Mouse (Mus musculus) neural tube, embryonic 14.5 days (tissue): Measurements from ENCODE around the gene Prss21. TPM values are rescaled to one million over a fixed set of nuclear protein-coding genes. Genes with fewer than 3 reads are reported as not detected.
"Not testable (repeated sequence)": the region's sequence is repeated elsewhere in the genome, so short reads cannot be mapped to it uniquely, and the experiment has no call there.

Source experiments
- ATAC-seq: fragments of 200-750 bp; cut with Nextera tagmentation; 2 replicates; pipeline ENCODE4 v1.8.0; 2017; ENCODE audit warnings: low read depth, mild to moderate bottlenecking, moderate TSS enrichment, moderate library complexity
- H3K27ac ChIP-seq: fragments of 300-500 bp; sonication (generic); 2 replicates; pipeline ENCODE4 v1.5.1; 2014; ENCODE audit warnings: low read depth, mild to moderate bottlenecking, control low read depth, low read length, moderate library complexity, mixed read lengths
- H3K27me3 ChIP-seq: fragments of 300-500 bp; sonication (generic); 2 replicates; pipeline ENCODE4 v1.6.1; 2014; ENCODE audit warnings: low read length; ENCODE audit not compliant: control insufficient read depth, insufficient read depth
- H3K36me3 ChIP-seq: fragments of 300-500 bp; sonication (generic); 2 replicates; pipeline ENCODE4 v1.6.1; 2014; ENCODE audit warnings: low read length, mixed read lengths; ENCODE audit not compliant: control insufficient read depth, insufficient read depth
- H3K4me1 ChIP-seq: fragments of 300-500 bp; sonication (generic); 2 replicates; pipeline ENCODE4 v1.6.1; 2014; ENCODE audit warnings: low read length; ENCODE audit not compliant: control insufficient read depth, insufficient read depth
- H3K4me2 ChIP-seq: fragments of 300-500 bp; sonication (generic); 2 replicates; pipeline ENCODE4 v1.6.1; 2014; ENCODE audit warnings: mild to moderate bottlenecking, low read depth, low read length, control low read depth
- H3K4me3 ChIP-seq: fragments of 300-500 bp; sonication (generic); 2 replicates; pipeline ENCODE4 v1.5.1; 2014; ENCODE audit warnings: low read depth, low read length, control low read depth, mixed read lengths
- H3K9ac ChIP-seq: fragments of 300-500 bp; sonication (generic); replicated peaks from 2 replicates; pipeline ENCODE4 v1.6.1; 2014; ENCODE audit warnings: low read depth, mild to moderate bottlenecking, control low read depth, low read length, mixed read lengths
- H3K9me3 ChIP-seq: fragments of 300-500 bp; sonication (generic); 2 replicates; pipeline ENCODE4 v1.6.1; 2016; ENCODE audit warnings: low read length; ENCODE audit not compliant: control insufficient read depth
- WGBS: fragments of 180-500 bp; shearing (Covaris S2); extraction: QIAGEN DNeasy Blood & Tissue Kit; methylation state at CpG from one replicate; pipeline ENCODE4 v1.1.7; 2014; 5-methylcytosine and 5-hydroxymethylcytosine counted together
- microRNA-seq: library from miRNA; unstranded; fragments of <30 nt; microRNA quantifications from one replicate; pipeline ENCODE4, GENCODE M21; 2016
- polyA plus RNA-seq: library from polyadenylated mRNA; unstranded; fragments of >200 nt; fragmentation: Nextera tagmentation; extraction: Ambion mirVana; gene quantifications from 2 replicates; pipeline ENCODE4 v1.2.1, GENCODE M21; 2014

The Prss21 gene
- polyA plus RNA-seq, 1 experiment from 2014 or later: not detected

DNA sequence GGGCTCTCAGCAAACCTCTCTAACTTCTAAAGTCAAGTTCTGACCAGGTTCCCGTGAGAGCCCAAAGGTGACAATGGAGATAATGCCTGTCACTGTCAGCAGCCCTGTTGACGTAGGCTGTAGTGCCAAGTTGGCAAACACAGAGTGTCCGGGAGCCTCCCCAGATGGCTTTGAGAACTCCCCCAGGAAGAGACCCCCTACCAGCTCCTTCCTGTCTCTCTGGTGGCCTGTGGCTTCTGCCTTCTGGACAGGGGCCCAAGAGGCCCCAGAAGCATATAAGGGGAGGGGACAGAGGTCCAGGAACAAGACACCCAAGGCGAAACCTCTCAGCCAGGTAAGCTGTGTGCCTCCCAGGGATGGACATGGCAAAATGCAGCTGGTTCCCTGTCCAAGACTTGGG, 12.7 kb downstream of the Prss21 start, which contains the start of the genes Dcpp1 and Dcpp2:
TSS of gene Dcpp1 (plus strand) at position 301 of the 400 bp plus-strand sequence.
TSS of gene Dcpp2 (plus strand) at position 305 of the 400 bp plus-strand sequence.
- not testable (repeated sequence) for H3K4me2 ChIP-seq, H3K4me1 ChIP-seq, ATAC-seq, H3K27me3 ChIP-seq, H3K9me3 ChIP-seq, H3K9ac ChIP-seq, H3K4me3 ChIP-seq, H3K27ac ChIP-seq, H3K36me3 ChIP-seq
- 74% methylated on average over 4 of the region's 4 CpGs for WGBS

DNA sequence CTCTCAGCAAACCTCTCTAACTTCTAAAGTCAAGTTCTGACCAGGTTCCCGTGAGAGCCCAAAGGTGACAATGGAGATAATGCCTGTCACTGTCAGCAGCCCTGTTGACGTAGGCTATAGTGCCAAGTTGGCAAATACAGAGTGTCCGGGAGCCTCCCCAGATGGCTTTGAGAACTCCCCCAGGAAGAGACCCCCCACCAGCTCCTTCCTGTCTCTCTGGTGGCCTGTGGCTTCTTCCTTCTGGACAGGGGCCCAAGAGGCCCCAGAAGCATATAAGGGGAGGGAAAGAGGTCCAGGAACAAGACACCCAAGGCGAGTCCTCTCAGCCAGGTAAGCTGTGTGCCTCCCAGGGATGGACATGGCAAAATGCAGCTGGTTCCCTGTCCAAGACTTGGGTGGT, 49.3 kb downstream of the Prss21 start, which contains the start of gene Dcpp3:
TSS of gene Dcpp3 (plus strand) at position 301 of the 400 bp plus-strand sequence.
- not testable (repeated sequence) for H3K4me2 ChIP-seq, H3K4me3 ChIP-seq, ATAC-seq, H3K27ac ChIP-seq, H3K9me3 ChIP-seq, H3K9ac ChIP-seq, H3K36me3 ChIP-seq, H3K27me3 ChIP-seq, H3K4me1 ChIP-seq
- 74% methylated on average over 4 of the region's 4 CpGs for WGBS

Small RNAs within 50 kb of the gene (microRNA-seq; reads per million reads assigned to microRNA genes)
- gene Mir5125: not detected

Other genes starting within 250 kb of the Prss21 start
- 0.80 and 2.3 TPM in 2 replicates for gene Mmp25, start 222.8 kb upstream of the Prss21 start, polyA plus RNA-seq
- 0.29 TPM in 1 of 2 replicates, not detected in the other for gene Bicdl2, start 207.6 kb upstream of the Prss21 start, polyA plus RNA-seq
- gene Hcfc1r1, start 194.5 kb upstream of the Prss21 start, polyA plus RNA-seq: 132 and 147 TPM in 2 replicates
- gene Thoc6, start 194.2 kb upstream of the Prss21 start, polyA plus RNA-seq: 42.1 and 43.0 TPM in 2 replicates
- 2.6 and 3.8 TPM in 2 replicates for gene Tnfrsf12a, start 190.6 kb upstream of the Prss21 start, polyA plus RNA-seq
- not detected in 2 replicates for gene Cldn6, start 188.8 kb upstream of the Prss21 start, polyA plus RNA-seq
- gene Cldn9, start 184.0 kb upstream of the Prss21 start, polyA plus RNA-seq: 0.70 and 1.4 TPM in 2 replicates
- gene 1520401A03Rik, start 145.3 kb upstream of the Prss21 start, polyA plus RNA-seq: 0.21 and 0.52 TPM in 2 replicates
- gene Pkmyt1, start 141.7 kb upstream of the Prss21 start, polyA plus RNA-seq: 13.0 and 14.3 TPM in 2 replicates
- 49.6 and 51.4 TPM in 2 replicates for gene Paqr4, start 127.2 kb upstream of the Prss21 start, polyA plus RNA-seq
- gene Kremen2, start 122.2 kb upstream of the Prss21 start, polyA plus RNA-seq: 0.93 and 1.2 TPM in 2 replicates
- gene Flywch1, start 96.5 kb upstream of the Prss21 start, polyA plus RNA-seq: 192 and 216 TPM in 2 replicates
- gene Flywch2, start 82.0 kb upstream of the Prss21 start, polyA plus RNA-seq: 69.9 and 96.5 TPM in 2 replicates
- gene Srrm2, start 77.5 kb upstream of the Prss21 start, polyA plus RNA-seq: 471 and 524 TPM in 2 replicates
- 1,182 and 1,322 TPM in 2 replicates for gene Elob, start 38.9 kb upstream of the Prss21 start, polyA plus RNA-seq
- gene Prss33, start 32.0 kb upstream of the Prss21 start, polyA plus RNA-seq: not detected in 2 replicates
- gene Prss32, start 24.2 kb upstream of the Prss21 start, polyA plus RNA-seq: not detected in 2 replicates
- gene Prss41, start 23.9 kb upstream of the Prss21 start, polyA plus RNA-seq: 0.68 and 0.96 TPM in 2 replicates
- not detected in 2 replicates for gene Dcpp1, start 12.8 kb downstream of the Prss21 start, polyA plus RNA-seq
- gene Dcpp2, start 12.8 kb downstream of the Prss21 start, polyA plus RNA-seq: not detected in 2 replicates
- not detected in 2 replicates for gene Dcpp3, start 49.4 kb downstream of the Prss21 start, polyA plus RNA-seq
- gene Sbp, start 73.6 kb downstream of the Prss21 start, polyA plus RNA-seq: not detected in 2 replicates
- not detected in 2 replicates for gene Sbpl, start 87.2 kb downstream of the Prss21 start, polyA plus RNA-seq
- 0.31 TPM in 1 of 2 replicates, not detected in the other for gene Prss30, start 112.5 kb downstream of the Prss21 start, polyA plus RNA-seq
- gene Prss22, start 130.0 kb downstream of the Prss21 start, polyA plus RNA-seq: not detected in 2 replicates
- 0.16 and 0.21 TPM in 2 replicates for gene Prss27, start 170.1 kb downstream of the Prss21 start, polyA plus RNA-seq
- 70.3 and 79.2 TPM in 2 replicates for gene Kctd5, start 205.4 kb downstream of the Prss21 start, polyA plus RNA-seq